Mouse (Mus musculus) forebrain, embryonic 12.5 days (tissue): Measurements from ENCODE around the gene Syt17. TPM values are rescaled to one million over a fixed set of nuclear protein-coding genes. Genes with fewer than 3 reads are reported as not detected.
"Not testable (repeated sequence)": the region's sequence is repeated elsewhere in the genome, so short reads cannot be mapped to it uniquely, and the experiment has no call there.

Source experiments
- ATAC-seq: fragments of 200-750 bp; cut with Nextera tagmentation; 2 replicates; pipeline ENCODE4 v1.8.0; 2017; ENCODE audit warnings: moderate TSS enrichment; ENCODE audit not compliant: low FRiP score
- H3K27ac ChIP-seq: fragments of 300-500 bp; sonication (generic); 2 replicates; pipeline ENCODE4 v1.5.1; 2016; ENCODE audit warnings: mild to moderate bottlenecking
- H3K27me3 ChIP-seq: fragments of 300-500 bp; sonication (generic); 2 replicates; pipeline ENCODE4 v1.6.1; 2016; ENCODE audit warnings: mild to moderate bottlenecking
- H3K36me3 ChIP-seq: fragments of 300-500 bp; sonication (generic); replicated peaks from 2 replicates; pipeline ENCODE4 v1.6.1; 2016; ENCODE audit warnings: mild to moderate bottlenecking
- H3K4me1 ChIP-seq: fragments of 300-500 bp; sonication (generic); 2 replicates; pipeline ENCODE4 v1.6.1; 2016
- H3K4me2 ChIP-seq: fragments of 300-500 bp; sonication (generic); 2 replicates; pipeline ENCODE4 v1.6.1; 2016; ENCODE audit warnings: mild to moderate bottlenecking, moderate library complexity
- H3K4me3 ChIP-seq: fragments of 300-500 bp; sonication (generic); replicated peaks from 2 replicates; pipeline ENCODE4 v1.5.1; 2016; ENCODE audit warnings: mild to moderate bottlenecking
- H3K9ac ChIP-seq: fragments of 300-500 bp; sonication (generic); 2 replicates; pipeline ENCODE4 v1.6.1; 2016; ENCODE audit warnings: mild to moderate bottlenecking
- H3K9me3 ChIP-seq: fragments of 300-500 bp; sonication (generic); 2 replicates; pipeline ENCODE4 v1.6.1; 2016
- WGBS: fragments of 180-500 bp; shearing (Covaris S2); methylation state at CpG from one replicate; pipeline ENCODE4 v1.1.7; 2016; 5-methylcytosine and 5-hydroxymethylcytosine counted together
- polyA plus RNA-seq: library from polyadenylated mRNA; unstranded; fragments of >200 nt; fragmentation: Nextera tagmentation; extraction: Ambion mirVana; gene quantifications from 2 replicates; pipeline ENCODE4 v1.2.1, GENCODE M21; 2016

Gene Syt17
- polyA plus RNA-seq, 1 experiment from 2014 or later, result 3.4 TPM

- Histone ChIP-seq H3K9me3 (no peaks in the 10 kb centered on the region), H3K4me1 (peaks cover 7% of the 10 kb centered on the region), H3K9ac (no peak overlapping the region), H3K4me2 (no peak overlapping the region), H3K4me3 (no peak overlapping the region), H3K27ac (no peak overlapping the region), H3K27me3 (no peaks in the 10 kb centered on the region), H3K36me3 (no peaks in the 10 kb centered on the region)
- WGBS, result 82% methylated on average over 6 of the region's 6 CpGs
- ATAC-seq, result no peak
These were observed 84.3 kb downstream of the Syt17 start for GRCm38 (mm10) chr7:118363587-118364233.

DNA sequence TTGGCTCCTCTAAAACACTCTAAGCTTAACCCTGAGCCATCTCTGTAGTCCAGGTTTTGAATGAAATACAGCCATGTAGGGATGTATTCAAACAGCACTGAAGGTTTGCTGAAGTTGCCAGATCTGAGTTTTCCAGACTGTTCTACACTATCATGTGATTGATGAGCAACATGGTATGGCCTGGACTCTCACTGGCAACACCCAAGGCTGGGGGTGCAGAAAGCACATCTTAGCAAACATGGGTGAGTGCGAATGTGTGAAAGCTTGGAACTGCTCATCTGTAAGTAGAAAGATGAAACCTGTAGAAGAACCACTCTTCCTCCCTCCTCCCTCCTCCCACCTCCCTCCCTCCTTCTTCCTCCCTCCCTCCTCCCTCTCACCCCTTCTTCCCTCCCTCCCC lies 85.1 kb downstream of the Syt17 start:
- Histone ChIP-seq H3K4me2 (no peak overlapping the region), H3K4me1 (peaks cover 7% of the 10 kb centered on the region), H3K27me3 (no peaks in the 10 kb centered on the region), H3K9me3 (no peaks in the 10 kb centered on the region), H3K4me3 (no peak overlapping the region), H3K36me3 (no peaks in the 10 kb centered on the region), H3K9ac (no peak overlapping the region), H3K27ac (no peak overlapping the region)
- WGBS, result 89% methylated on average over 1 of the region's 1 CpGs
- no peak for ATAC-seq

DNA sequence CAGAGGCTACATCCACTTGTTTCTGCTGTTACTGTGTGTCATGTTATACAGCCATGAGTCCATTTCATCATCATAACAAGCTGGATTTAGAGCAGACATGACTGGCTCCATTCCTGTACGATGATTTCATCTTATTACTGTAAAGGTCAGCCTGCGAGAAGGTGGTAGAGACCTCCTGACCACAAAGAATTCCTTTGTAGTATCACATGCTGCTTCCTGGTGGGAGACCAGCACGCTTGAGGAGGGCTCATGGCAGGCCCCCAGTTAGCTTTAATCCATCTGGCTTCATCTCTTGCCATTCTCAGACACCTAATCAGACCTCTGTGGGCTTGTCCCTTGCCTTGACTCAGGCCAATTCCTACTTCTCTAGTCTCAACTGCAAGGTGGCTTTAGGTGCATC lies 85.8 kb downstream of the Syt17 start:
- H3K9me3 ChIP-seq, result no peaks in the 10 kb centered on the region
- H3K4me1 ChIP-seq, result peaks cover 7% of the 10 kb centered on the region
- no peak overlapping the region for H3K4me3 ChIP-seq
- no peak overlapping the region for H3K27ac ChIP-seq
- no peaks in the 10 kb centered on the region for H3K27me3 ChIP-seq
- 71% methylated on average over 3 of the region's 3 CpGs for whole genome bisulfite sequencing
- H3K36me3 ChIP-seq, result no peaks in the 10 kb centered on the region
- H3K4me2 ChIP-seq, result no peak overlapping the region
- no peak overlapping the region for H3K9ac ChIP-seq
- ATAC-seq, result no peak

DNA sequence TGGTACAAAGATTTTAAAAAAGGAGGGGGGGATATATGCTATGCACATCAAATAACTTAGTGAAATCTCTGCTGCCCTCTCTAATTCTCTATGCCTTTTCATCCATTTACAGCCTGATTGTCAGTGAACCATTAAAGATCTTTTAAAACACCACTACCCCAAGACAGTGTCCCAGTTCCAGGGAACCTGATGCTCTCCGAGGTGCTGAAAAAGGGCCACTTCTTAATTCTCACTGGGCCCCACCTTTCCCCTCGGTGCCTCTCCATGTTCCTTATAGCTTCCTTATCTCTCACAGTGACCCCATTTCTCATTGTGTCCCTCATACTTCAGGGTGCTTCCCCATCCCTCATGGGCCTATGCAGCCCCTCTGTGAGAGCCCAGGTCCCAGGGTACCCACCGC lies 89.0 kb downstream of the Syt17 start:
- 51% methylated on average over 3 of the region's 3 CpGs for WGBS
- no peaks in the 10 kb centered on the region; the same call in 1 of the 2 replicates for H3K4me1 ChIP-seq
- no peak overlapping the region for H3K9ac ChIP-seq
- no peak overlapping the region for H3K4me2 ChIP-seq
- H3K27ac ChIP-seq, result no peak overlapping the region
- H3K27me3 ChIP-seq, result no peaks in the 10 kb centered on the region
- no peaks in the 10 kb centered on the region for H3K36me3 ChIP-seq
- no peak overlapping the region for H3K4me3 ChIP-seq
- ATAC-seq, result no peak
- no peaks in the 10 kb centered on the region for H3K9me3 ChIP-seq

- 83% methylated on average over 8 of the region's 8 CpGs for WGBS
- ATAC-seq, result not testable (repeated sequence)
These were observed 91.5 kb downstream of the Syt17 start for GRCm38 (mm10) chr7:118356410-118357005.

GRCm38 (mm10) chr7:118350840-118351239 lies 97.2 kb downstream of the Syt17 start:
- Histone ChIP-seq H3K4me2 (no peak overlapping the region), H3K4me3 (no peak overlapping the region), H3K4me1 (no peaks in the 10 kb centered on the region), H3K27me3 (no peaks in the 10 kb centered on the region), H3K9me3 (no peaks in the 10 kb centered on the region), H3K9ac (no peak overlapping the region), H3K36me3 (no peaks in the 10 kb centered on the region), H3K27ac (no peak overlapping the region)
- ATAC-seq, result no peak
- WGBS, result 76% methylated on average over 2 of the region's 2 CpGs

More at GRCm38 (mm10) chr7:118356410-118357005, 91.5 kb downstream of the Syt17 start:
- H3K9ac ChIP-seq, H3K27ac ChIP-seq, H3K9me3 ChIP-seq, H3K27me3 ChIP-seq, H3K4me3 ChIP-seq, H3K36me3 ChIP-seq, H3K4me2 ChIP-seq, H3K4me1 ChIP-seq: not testable (repeated sequence)

GRCm38 (mm10) chr7:118346943-118347342 lies 101.1 kb downstream of the Syt17 start:
- Histone ChIP-seq H3K27me3 (no peaks in the 10 kb centered on the region), H3K9ac (no peak overlapping the region), H3K4me1 (no peaks in the 10 kb centered on the region), H3K27ac (no peak overlapping the region), H3K4me3 (no peak overlapping the region), H3K9me3 (no peaks in the 10 kb centered on the region), H3K4me2 (no peak overlapping the region), H3K36me3 (no peaks in the 10 kb centered on the region)
- ATAC-seq, result no peak
- 88% methylated on average over 2 of the region's 2 CpGs for WGBS

GRCm38 (mm10) chr7:118346432-118346831 lies 101.6 kb downstream of the Syt17 start:
- Histone ChIP-seq H3K4me3 (no peak overlapping the region), H3K27ac (no peak overlapping the region), H3K9ac (no peak overlapping the region), H3K36me3 (no peaks in the 10 kb centered on the region), H3K27me3 (no peaks in the 10 kb centered on the region), H3K9me3 (no peaks in the 10 kb centered on the region), H3K4me1 (no peaks in the 10 kb centered on the region), H3K4me2 (no peak overlapping the region)
- 69% methylated on average over 2 of the region's 2 CpGs for WGBS
- no peak for ATAC-seq

DNA sequence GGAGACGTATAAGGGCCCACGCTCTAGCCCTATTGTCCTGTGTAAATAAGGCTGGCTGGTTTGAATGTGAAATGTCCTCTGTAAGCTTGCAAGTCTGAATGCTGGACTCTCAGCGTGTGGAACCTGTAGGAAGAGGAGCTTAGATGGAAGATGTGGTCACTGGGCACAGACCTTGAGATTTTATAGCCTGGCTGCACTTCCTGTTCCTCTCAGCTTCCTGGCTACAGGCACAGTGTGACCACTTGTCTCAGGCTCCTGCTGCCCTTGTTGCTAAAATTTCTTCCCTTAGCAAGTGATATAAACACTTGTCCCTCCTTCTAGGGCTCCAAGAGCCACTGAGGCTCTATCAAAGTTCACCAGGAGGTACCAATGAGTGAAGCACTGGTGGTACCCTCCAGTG lies 102.6 kb downstream of the Syt17 start:
- Histone ChIP-seq H3K9ac (no peak overlapping the region), H3K4me3 (no peak overlapping the region), H3K27ac (no peak overlapping the region), H3K9me3 (no peaks in the 10 kb centered on the region), H3K36me3 (no peaks in the 10 kb centered on the region), H3K27me3 (no peaks in the 10 kb centered on the region), H3K4me1 (no peaks in the 10 kb centered on the region), H3K4me2 (no peak overlapping the region)
- no peak for ATAC-seq
- WGBS, result 81% methylated on average over 3 of the region's 3 CpGs

GRCm38 (mm10) chr7:118344701-118345100 lies 103.3 kb downstream of the Syt17 start:
- 87% methylated on average over 9 of the region's 9 CpGs for WGBS
- Histone ChIP-seq H3K9ac (no peak overlapping the region), H3K4me3 (no peak overlapping the region), H3K27me3 (no peaks in the 10 kb centered on the region), H3K4me1 (no peaks in the 10 kb centered on the region), H3K9me3 (no peaks in the 10 kb centered on the region), H3K4me2 (no peak overlapping the region), H3K36me3 (no peaks in the 10 kb centered on the region), H3K27ac (no peak overlapping the region)
- no peak for ATAC-seq

Other genes starting within 250 kb of the Syt17 start
- 23.4 and 24.2 TPM in 2 replicates for gene Smg1, start 204.6 kb downstream of the Syt17 start, polyA plus RNA-seq
- 1.0 and 1.3 TPM in 2 replicates for gene Itpripl2, start 43.8 kb upstream of the Syt17 start, polyA plus RNA-seq
- gene Coq7, start 85.1 kb upstream of the Syt17 start, polyA plus RNA-seq, result 96.9 and 98.7 TPM in 2 replicates
- 12.9 and 13.2 TPM in 2 replicates for gene Tmc7, start 136.5 kb upstream of the Syt17 start, polyA plus RNA-seq
- gene Tmc5, start 149.1 kb upstream of the Syt17 start, polyA plus RNA-seq, result 0.65 and 0.73 TPM in 2 replicates